Mouse (Mus musculus) C2C12 (cell line): Measurements from ENCODE around the gene Mrln.
"Not testable (repeated sequence)": the region's sequence is repeated elsewhere in the genome, so short reads cannot be mapped to it uniquely, and the experiment has no call there.

ENCODE experiments used
- CTCF ChIP-seq: IDR thresholded peaks from one replicate; pipeline ENCODE4 v1.5.1; 2011; ENCODE audit not compliant: control insufficient read depth, insufficient read depth, insufficient read length
- MAX ChIP-seq: IDR thresholded peaks from one replicate; pipeline ENCODE4 v1.6.1; 2011; ENCODE audit warnings: mild to moderate bottlenecking, control low read depth
- MYOD1 ChIP-seq: IDR thresholded peaks from one replicate; pipeline ENCODE4 v1.6.1; 2011; ENCODE audit warnings: low read depth; ENCODE audit not compliant: control insufficient read depth, insufficient read length
- MYOG ChIP-seq: IDR thresholded peaks from one replicate; pipeline ENCODE4 v1.6.1; 2011; ENCODE audit not compliant: control insufficient read depth, insufficient read length; ENCODE audit errors: extremely low read depth
- USF1 ChIP-seq: IDR thresholded peaks from one replicate; pipeline ENCODE4 v1.6.1; 2011; ENCODE audit warnings: low read depth, mild to moderate bottlenecking, control low read depth, moderate library complexity

DNA sequence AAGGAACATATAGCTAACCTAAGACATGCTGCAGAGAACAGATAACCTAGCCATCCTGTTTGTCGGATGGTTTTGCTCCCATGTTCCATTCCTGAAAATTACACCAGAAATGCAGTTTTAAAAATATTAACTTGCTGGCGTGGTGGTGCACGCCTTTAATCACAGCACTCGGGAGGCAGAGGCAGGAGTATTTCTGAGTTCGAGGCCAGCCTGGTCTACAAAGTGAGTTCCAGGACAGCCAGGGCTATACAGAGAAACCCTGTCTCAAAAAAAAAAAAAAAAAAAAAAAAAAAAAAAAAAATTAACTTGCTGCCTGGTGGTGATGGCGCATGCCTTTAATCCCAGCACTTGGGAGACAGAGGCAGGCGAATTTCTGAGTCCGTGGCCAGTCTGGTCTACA is 17.8 kb downstream of the Mrln start:
- not testable (repeated sequence) for TF ChIP-seq CTCF, MAX, USF1, MYOG, MYOD1
